Mouse (Mus musculus) frontal cortex, postnatal 14 days (tissue): Measurements from ENCODE around the gene Dclk2.

Experiments
- DNase-seq, 2 experiments: peaks; one replicate each; pipeline ENCODE4 v3.0.0; 2022; ENCODE audit warnings: low spot score in 2 of 2

Dclk2 gene

DNA sequence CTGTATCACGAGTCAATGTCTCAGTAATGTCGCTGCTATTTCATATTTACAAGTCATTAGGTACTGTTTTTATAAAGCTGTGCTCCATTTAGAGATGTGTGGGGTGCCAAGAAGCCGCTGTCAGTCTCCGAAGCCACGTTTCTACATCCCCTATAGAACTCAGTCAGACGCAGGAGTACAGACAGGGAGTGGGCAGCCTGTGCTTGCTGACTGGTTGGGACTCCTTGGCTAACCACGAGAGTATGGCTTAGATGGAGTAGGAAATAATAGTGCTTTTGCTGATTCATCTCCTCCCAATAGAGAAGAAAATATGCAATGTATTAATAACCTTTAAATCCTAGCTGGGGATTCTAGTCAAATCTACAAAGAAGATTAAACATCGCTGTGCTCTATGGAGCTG is 119.8 kb downstream of the Dclk2 start:
- no peak for DNase-seq

DNA sequence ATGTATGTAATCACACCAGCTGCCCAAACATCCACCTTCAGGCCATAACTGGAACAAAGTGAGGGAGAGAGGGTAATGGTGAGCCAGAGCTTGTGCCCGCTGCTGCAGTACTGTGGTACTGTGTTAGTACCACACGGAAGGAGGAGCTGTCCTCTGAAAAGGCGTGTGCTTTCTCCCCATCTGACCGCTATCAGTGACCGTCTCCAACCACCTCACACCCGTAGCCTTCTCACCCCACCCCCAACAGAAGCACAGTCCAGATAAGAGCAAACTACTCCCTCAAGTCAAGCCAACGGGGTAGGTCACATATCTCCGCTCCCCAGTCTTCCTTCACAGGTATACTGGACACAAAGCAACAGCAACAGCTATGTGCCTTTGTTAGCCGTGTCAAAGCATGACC is 121.6 kb downstream of the Dclk2 start:
- no peak for DNase-seq

DNA sequence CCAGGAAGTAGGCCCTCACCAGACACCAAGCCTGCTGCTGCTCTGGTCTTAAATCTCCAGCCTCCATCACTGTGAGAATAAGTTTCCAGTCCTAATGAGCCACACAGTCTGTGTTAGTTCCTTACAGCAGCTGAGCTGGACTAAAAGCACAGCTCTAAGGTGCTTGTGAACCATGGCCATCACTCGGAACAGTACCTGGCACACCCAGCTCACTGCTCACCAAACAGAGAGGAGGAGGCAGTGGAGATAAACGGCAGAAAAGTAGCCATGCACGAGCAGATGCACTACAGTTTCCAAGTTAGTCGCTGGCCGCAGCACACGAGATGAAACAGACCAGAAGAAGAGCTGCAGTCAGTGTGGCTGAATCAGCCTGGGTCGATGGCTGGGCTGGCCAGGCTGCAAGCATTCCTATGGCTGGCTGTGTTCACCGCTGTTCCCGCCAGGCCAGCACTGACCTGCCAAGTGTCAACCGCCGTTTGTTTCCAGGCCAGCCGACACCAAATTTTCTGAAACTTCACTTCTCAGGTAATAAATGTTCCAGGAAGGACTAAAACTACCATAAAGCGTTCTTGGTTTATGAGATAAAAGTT is 122.7 kb downstream of the Dclk2 start:
- no peak for DNase-seq

DNA sequence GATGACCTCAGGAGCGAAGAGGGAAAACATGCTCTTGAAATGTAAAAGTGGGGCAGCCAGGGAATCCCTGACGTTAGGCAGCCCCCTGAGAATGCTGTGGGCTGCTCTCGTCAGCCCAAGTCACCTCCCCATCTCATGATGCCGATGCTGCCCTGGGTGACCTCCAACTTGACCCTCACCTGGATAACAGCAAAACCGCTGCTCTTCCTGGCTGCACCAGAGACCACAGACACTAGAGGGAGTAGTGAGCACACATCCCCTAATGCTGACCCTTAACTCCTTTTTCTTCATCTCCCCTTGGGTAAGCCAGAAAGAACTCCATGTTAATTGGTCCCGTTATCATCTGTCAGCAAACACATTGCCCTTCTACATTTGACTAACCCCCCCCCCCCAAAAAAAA is 123.9 kb downstream of the Dclk2 start:
- no peak for DNase-seq

DNA sequence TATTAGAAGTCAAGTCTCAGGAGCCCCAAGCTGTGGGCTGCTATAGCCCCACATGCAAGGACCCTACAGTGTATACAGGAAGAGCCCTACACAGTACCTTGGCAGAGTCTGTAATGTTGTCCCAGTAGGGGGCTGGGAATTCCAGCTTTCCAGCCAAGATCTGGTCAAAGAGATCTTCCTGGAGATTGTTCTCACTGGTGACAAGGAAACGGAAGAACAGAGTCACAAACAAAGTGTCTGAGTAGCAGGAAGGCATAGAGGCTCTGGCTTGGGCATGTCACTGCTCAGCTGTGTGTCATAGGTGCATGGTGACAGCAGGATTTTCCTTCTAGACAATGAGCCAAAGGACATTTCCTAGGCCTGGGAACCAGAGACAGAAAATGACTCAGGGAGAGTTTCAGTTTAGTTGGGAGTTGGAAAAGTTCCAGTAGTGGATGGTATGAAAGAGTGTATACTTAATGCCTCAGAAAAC is 126.9 kb downstream of the Dclk2 start:
- no peak for DNase-seq

DNA sequence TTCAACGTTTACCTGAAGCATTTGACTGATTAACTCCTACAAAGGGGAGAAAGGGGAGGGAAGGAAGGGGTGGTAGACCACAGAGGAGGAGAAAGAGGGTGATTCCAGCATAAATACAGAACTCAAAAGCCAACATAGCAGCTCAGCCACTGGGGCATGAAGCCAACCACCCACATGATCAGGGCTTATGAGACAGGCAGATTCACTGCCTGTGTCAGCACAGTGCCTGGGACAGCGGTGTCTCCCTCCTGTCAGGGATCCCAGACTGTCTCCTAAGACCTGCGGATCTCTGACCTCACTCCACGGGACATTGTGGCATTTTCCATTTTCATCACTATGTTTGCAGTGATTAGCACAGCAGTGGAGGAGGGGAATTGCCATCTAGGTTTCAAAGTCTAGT is 127.4 kb downstream of the Dclk2 start:
- DNase-seq: no peak

DNA sequence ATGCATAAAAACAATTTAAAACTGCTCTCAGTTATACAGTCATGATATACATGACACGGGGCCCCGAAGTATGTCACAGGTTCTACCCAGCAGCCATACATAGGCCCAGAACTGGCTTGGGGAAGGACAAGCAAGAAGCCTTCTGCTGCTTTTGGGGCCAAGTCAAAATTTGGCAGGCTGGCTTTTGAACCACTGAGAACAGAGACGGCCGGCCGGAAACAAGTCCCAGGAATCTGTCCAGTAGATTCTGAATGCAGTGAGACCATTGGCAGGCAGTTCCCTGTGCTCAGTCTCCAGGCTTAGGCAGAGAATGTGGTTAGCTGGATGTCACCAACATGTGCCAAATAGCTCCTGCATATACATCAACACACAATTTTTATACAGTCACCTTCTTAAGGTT is 130.9 kb downstream of the Dclk2 start:
- DNase-seq: no peak

DNA sequence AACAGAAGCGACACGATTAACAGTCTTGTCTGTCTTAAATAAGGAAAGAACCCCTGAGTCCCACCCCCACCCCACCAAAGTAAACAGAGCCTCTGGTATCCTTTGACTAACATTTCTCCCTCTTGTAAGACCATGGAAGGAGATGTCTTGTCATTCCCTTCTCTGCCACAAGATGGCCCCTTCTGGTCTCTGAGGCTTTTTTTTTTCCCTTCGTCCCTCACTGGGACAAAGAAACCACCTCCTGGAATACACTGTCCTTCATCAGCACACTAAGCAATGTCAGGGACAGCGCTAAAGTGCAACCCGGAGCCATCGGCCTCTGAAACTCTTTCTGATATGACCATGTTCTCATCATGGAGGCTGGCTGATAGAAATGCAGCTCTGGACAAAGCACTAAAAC is 131.9 kb downstream of the Dclk2 start:
- DNase-seq: peak in 1 of 2 experiments; percentile 65

DNA sequence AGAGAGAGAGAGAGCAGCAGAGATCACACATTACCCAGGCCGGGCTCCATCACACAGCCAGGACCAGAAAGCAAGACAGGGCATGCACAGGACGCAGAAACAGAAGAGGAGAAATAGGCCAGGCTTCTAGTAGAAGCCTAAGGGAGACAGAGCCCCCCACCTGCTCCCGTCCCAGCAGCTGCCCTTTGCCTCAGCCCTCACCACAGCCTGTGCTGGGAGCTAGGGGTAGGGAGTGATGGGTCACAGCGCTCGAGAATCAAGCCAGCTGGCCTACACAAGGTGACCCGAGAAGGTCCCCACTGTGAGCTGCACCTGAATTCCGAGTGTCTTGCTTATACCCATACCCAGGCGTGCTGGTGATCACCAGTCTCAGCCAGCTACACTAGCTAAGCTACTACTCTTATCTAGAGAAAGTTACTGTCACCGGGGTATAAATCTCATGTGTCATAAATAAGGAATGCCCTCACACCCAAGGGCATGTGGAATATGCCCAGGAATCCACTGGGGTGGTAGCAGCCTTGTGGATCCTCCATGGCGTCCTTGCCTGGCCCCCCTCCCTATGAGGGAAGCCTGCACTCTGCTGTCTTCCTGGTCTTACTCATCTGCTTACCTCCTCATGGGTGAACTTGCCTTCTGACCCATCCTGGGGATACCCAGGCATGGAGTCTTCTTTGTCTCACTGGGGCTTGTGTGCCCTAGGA is 133.1 kb downstream of the Dclk2 start:
- no peak for DNase-seq

DNA sequence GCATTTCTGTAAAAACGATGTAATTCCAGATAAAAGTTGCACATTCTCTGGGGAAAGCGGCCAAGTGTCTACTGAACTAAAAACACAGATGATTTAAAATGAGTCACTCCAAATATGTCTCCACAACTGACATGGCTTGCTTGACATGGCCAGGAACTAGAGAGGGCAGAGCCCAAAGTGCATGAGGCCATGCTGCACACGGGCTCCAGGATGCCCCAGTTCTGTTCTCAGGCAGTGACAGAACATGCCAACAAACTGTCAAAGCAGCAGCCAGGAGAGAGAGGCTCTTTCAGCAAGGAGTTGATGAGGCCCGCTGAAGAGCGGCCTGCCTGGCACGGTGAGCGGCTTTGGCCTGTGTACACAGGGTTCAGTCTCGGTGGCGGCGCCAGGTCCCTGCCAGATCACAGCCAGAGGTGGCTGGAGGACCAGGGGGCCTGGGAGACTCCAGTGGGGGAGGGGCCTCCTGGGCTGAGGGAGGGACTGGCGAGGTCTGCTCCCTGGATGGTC is 133.8 kb downstream of the Dclk2 start:
- peak; percentile 58 to 79 for DNase-seq

DNA sequence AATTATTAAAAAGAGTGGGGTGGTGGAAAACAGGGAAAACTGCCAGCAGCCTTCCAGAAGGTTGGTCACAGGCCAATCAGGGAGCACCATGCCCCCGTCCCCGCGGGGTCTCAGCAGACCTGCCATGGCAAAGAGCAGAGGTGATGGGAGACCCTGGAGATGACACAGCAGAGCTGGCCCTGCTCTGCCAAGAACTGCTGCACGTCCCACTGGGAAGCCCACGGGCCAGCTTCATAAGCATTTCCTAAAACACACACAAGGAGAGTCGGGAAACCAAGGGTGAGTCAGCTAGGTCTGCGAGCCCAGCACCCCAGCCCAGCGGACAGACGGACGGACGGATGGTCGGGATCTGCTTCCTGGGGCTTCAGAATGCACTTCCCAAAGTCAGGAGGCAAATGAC is 134.4 kb downstream of the Dclk2 start:
- no peak for DNase-seq

DNA sequence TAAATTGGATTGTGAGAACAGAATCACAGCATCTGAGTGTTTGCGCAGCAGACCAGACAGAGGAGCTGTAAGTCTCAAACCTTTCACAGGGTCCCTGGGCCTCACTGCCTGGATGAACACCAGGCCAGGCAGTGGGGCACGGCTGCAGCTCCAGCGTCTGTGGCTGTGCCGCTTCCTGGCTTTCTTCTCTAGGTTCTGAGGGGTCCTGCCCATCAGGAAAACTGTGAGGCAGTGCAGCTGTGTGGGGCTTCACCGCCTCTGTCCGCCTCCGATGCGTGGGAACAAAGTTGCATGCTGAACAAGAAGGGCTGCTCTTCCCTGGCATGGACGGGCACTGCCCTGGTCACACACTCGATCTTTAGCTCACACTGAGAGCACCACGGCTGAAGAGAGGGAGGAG is 135.7 kb downstream of the Dclk2 start:
- no peak for DNase-seq

DNA sequence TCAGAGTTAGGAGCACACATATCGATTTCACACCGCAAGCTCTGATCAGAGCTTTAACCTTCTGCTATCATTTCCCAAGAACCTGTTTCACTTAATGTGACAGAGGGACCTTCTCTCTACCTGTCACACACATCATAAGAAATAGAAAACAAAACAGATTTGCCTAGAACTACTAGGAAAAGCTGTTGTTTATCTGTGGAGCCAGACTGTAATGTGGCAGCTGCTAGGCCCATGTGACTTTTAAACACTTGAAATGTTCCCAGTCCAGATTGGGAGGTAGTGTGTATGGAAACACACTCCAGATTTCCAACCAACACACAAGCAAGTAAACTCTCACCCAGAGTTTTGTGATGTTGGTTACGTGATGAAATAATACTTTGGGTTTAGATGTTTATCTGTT is 136.6 kb downstream of the Dclk2 start:
- no peak for DNase-seq

DNA sequence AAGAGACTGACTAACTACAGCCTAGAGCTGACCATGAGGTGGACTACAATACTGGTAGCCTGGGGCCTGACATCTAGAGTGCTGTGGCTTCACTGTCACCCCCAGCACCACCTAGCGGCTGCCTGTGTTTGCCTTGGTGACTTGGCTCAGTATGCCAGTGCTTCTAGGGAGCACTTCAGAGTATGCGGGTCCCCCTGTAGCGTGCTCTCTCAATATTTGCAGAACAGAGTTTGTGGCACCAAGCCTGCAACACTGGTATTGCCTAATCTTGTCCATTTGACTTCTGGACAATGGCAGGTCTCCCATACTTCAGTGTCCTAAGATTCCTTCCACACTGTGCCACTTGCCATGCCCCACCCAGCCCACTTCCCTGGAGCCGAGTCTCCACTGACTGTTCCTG is 140.9 kb downstream of the Dclk2 start:
- DNase-seq: no peak

DNA sequence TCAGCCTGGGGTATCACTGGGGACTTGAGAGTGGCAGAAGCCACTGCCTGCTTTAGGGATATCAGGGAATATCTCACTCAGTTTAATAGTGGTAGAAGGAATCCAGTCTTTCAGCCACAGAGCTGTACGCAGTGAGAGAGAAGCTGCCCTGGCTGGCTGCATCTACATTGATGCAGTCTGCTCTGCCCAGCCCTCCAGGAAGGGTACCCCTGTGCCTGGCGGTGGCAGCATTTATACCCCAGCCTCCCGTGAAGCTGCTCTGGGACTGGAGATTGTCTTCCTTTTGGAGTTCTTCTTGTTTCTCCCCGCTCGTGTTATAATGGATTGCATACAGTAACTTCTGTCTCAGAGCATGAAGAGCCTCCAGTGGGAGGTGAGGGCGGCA is 145.2 kb downstream of the Dclk2 start:
- DNase-seq: no peak

DNA sequence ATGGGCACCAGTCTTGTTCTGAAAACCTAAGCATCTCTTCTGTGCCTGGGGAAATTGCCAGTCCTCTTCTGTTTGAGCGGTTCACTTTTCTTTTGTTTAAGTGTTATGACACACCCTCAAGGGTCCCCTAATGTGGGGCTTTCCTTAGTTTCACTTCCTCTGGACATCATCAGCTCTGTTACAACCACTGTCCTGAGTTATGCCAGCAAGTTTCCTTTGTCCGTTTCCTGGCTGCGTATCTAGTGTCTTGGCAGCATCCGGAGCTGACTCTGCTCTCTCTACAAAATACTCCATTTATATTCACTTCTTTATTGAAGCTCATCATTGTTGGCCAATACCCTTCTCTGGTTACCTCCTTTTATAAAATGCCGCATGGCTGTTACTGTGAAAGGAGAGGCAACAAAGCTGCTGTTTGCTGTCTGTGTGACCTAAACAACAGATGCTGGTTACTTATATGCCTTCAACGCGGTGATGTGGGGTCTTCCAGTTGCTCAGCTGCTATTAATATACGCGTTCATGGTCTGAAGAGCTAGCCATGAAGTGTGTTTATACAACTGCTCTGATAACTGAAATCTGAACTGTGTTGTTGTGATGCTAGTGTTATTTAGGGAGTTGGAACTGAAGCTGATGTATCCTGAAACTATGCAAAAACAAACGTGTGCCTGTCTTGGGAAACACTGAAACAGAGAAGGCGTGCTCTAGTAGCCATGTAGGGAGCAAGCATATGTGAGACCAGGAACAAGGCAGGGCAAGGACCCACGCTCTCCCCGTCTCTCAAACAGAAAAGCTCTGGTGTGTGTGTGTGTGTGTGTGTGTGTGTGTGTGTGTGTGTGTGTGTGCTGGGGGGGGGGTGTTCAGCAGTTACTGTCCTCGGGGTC is 145.8 kb downstream of the Dclk2 start:
- no peak for DNase-seq

DNA sequence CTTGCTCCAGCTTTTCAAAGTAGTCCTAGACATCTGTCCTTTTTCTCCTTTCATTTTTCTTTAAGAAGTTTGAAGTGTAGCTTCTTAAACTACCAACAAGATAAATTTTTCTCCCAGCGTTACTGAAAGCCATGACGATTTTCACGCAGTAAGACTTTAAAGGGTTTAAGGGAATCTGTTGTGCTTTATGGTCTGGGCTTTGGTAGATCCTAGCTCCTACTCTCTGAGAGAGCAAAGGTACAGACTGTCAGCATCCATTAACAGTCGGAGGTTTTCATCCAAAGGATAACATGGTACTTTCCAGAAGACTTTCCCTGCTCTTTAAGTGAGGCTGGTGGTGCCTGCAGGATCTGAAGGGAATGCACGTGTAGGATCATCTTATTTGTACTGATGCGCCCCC is 151.7 kb downstream of the Dclk2 start:
- no peak for DNase-seq

DNA sequence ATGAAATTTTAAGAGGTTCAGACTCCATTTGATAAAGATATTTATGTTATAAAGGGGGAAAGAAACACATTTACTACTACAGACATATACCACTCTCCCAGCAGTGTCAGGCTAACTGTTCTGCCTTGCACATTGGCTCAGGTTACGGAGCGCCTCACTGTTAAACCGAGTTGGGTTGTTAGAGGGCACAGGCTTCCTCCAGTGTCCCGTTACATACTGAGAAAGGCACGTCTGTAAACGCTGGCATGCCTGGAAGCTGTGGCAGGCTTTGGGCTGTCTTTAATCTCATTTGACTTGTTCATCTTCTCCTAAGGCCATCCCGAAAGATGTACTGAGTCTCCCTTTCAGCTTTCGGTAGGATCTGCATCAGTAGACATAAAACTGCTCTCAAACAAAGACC is 152.1 kb downstream of the Dclk2 start:
- no peak for DNase-seq

DNA sequence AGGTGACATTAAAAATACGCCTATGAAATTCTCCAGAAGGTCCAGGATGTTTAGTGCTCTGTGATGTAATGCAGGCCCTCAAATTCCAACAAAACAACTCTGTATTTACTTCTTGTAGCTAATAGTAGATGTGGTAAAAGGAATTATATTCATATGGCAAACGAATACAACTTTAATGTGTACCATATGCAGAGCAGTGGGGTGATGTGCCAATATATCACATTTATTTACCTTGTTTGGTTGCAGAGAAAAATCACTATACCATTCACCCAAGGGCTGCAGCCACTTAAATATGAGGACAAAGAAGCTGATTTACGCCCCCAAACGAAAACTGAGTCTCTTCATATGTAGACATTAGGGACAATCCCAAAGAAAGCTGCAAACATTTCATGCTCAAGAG is 158.2 kb downstream of the Dclk2 start:
- no peak for DNase-seq

DNA sequence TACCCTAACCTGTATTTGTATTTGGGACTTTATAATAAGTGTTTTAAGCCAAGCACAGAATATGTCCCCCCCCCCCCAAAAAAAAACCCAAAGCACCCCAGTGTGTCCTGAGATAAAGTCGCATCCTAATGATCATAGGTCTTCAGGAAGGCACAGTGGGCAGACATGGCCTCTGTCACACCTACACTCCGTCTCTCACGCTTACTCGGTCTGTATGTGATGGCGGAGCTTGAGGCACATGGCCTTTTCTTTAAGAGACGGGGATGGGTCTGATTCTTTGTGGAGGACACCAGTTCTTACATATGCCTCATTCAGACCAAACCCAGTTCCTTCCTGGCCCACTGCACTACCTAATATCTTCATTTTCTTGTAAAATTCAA is 158.6 kb downstream of the Dclk2 start:
- no peak for DNase-seq

DNA sequence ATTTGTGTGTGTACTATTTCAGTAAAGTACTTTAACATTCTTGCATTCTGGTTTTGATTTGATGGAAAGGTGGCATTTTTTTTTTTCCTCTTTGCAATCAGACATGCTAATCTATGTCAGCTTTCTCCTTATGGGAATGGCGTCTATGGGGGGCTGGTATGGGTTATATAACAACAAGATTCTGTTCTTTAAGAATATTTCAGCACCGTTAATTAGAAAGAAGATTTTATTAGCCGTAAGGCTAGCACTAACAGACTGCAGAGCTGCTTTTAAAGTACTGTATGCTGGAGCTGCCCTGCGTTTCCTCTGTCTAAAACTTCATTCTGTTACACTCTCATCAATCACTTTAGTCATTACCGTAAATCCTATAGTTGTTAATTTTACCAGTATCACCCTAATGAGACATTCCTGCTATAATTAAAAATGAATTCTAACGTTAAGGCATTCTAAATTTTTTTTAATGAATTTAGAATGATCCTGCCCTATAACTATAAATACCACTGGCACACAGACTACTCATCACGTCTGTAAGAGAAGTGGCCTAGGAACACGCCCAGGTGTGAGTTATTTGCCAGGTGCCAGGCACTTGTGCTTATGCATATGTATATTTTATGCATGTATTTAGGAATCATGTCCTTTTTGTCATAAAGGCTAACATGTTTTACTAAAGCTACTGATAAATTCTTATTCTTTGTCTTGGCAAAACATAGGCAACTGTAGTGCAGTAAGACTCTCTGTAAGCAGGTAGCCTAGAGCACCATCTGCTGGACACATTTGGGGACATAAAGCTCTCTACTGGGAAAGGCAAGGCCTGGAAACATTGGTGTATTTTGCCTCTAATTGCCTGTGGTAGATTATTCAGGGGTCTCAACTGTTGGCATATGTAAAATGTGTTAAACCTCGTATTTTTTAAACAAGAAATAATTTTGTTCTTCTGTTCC is 159.3 kb downstream of the Dclk2 start:
- DNase-seq: peak in 1 of 2 experiments; percentile 70

DNA sequence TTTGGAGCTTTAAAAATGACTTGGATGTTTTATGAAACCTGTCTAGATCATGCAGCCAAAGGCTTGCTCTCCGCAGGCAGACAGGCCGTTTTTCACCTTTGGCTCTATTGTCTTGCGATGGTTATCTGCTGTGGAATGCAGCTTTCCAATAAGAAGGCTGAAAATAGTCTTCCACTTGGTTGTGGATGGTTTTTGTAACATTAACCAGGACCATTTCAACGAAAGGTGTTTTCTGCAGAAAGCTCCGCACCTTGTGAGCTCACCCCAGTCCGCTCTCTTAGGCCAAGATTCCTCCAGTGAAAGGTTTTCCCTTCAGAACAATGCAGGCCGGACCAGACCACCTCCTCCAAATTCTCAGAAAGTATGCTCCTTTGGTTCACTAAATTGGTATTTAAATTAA is 160.2 kb downstream of the Dclk2 start:
- no peak for DNase-seq
